Comparison of ENCODE assay signal across 9 mouse cellular contexts in the genomic region with DNA sequence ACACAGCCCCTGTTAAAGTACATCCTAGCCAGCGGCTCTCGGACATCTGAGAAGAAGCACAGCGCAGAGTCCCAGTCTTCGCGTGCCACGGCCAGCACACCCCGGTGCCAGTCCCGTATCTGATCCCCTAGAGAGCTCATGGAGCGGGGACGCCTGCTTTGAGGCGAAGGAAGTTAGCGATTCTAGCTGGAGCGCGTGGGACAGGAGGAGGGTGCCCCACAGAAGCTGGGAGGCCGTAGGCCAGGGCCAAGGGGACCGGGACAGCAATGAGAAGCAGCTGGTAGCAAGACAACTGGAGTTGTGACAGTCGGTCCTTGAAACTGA. TPM values are rescaled to one million over a fixed set of nuclear protein-coding genes. Genes with fewer than 3 reads are reported as not detected.
A peak's percentile ranks its signal among the peaks of the same experiment; 100 is the strongest.
DNase-seq lines count a peak whose midpoint lies in the region; ATAC-seq lines count a peak whose summit lies in the region.
"Had no signal": no experiment of that assay in that cellular context is flagged by ENCODE, and none has a peak within 500 bp of the region (broad histone marks: within the 10 kb centered on the region; RNA-seq: fewer than 3 reads in every experiment).

No protein-coding gene starts in this region.

- no peak overlapping the region for H3K27ac ChIP-seq in liver, embryonic 11.5 days (ENCODE audit: low read depth, low read length)
- H3K27ac ChIP-seq in intestine, embryonic 15.5 days: 0 out of 2 replicates have a peak overlapping the region, but pooled peaks have one; percentile 37
- H3K27ac ChIP-seq in neural tube, embryonic 13.5 days (replicated peaks): no peak overlapping the region

- H3K9ac ChIP-seq in liver, embryonic 11.5 days (ENCODE audit: low read depth, low read length): no peak overlapping the region
- no peak overlapping the region for H3K9ac ChIP-seq in intestine, embryonic 15.5 days
- H3K9ac ChIP-seq in neural tube, embryonic 13.5 days: 0 out of 2 replicates have a peak overlapping the region, but pooled peaks have one; percentile 38

- peak overlapping the region; percentile 59 for H3K4me2 ChIP-seq in liver, embryonic 11.5 days
- H3K4me2 ChIP-seq in intestine, embryonic 15.5 days (replicated peaks): peak overlapping the region; percentile 59
- H3K4me2 ChIP-seq in neural tube, embryonic 13.5 days: peak overlapping the region; percentile 9

- H3K4me3 ChIP-seq in erythroblast, embryonic 14.5 days (replicated peaks): peak overlapping the region; percentile 37
- peak overlapping the region; percentile 10; the same call in 1 of the 2 replicates for H3K4me3 ChIP-seq in liver, embryonic 11.5 days (ENCODE audit: low read depth, low read length)
- peak overlapping the region; percentile 30 for H3K4me3 ChIP-seq in intestine, embryonic 15.5 days (replicated peaks)
- no peak overlapping the region for H3K4me3 ChIP-seq in neural tube, embryonic 13.5 days

- H3K4me1 ChIP-seq in erythroblast, embryonic 14.5 days (ENCODE audit: control insufficient read depth): peaks cover 24% of the 10 kb centered on the region
- H3K4me1 ChIP-seq in liver, embryonic 11.5 days (replicated peaks; ENCODE audit: control insufficient read depth, insufficient read depth, low read length): peaks cover 10% of the 10 kb centered on the region
- H3K4me1 ChIP-seq in intestine, embryonic 15.5 days (replicated peaks): peaks cover 16% of the 10 kb centered on the region; the same call in 1 of the 2 replicates
- peaks cover 10% of the 10 kb centered on the region for H3K4me1 ChIP-seq in neural tube, embryonic 13.5 days (replicated peaks)

- no peaks in the 10 kb centered on the region for H3K9me3 ChIP-seq in erythroblast, embryonic 14.5 days (ENCODE audit: control insufficient read depth, low read length)
- no peaks in the 10 kb centered on the region for H3K9me3 ChIP-seq in liver, embryonic 11.5 days (ENCODE audit: control insufficient read depth, low read length)
- H3K9me3 ChIP-seq in intestine, embryonic 15.5 days: no peaks in the 10 kb centered on the region
- no peaks in the 10 kb centered on the region for H3K9me3 ChIP-seq in neural tube, embryonic 13.5 days

- H3K27me3 ChIP-seq in erythroblast, embryonic 14.5 days (ENCODE audit: control insufficient read depth): peaks cover 14% of the 10 kb centered on the region
- H3K27me3 ChIP-seq in liver, embryonic 11.5 days (replicated peaks; ENCODE audit: control insufficient read depth, insufficient read depth, low read length): peaks cover 10% of the 10 kb centered on the region
- H3K27me3 ChIP-seq in intestine, embryonic 15.5 days (replicated peaks): no peaks in the 10 kb centered on the region
- peaks cover 15% of the 10 kb centered on the region for H3K27me3 ChIP-seq in neural tube, embryonic 13.5 days

- ATAC-seq in erythroblast, adult 5-6 weeks (replicated peaks; ENCODE audit: low FRiP score, poor library complexity, severe bottlenecking): no peak
- no peak; the same call in 1 of the 2 replicates for ATAC-seq in liver, embryonic 11.5 days (replicated peaks; ENCODE audit: low FRiP score)
- peak; percentile 61 for ATAC-seq in intestine, embryonic 15.5 days
- no peak for ATAC-seq in neural tube, embryonic 13.5 days (ENCODE audit: low read depth)
- ATAC-seq: Patski had no signal

- no peak for DNase-seq in liver, embryonic 11.5 days (ENCODE audit: low spot score)
- DNase-seq in liver: no peak
- DNase-seq in left cerebral cortex, adult 9 months (ENCODE audit: low spot score in 2 of 2): no peak
- DNase-seq in left cerebral cortex, postnatal 14 days (ENCODE audit: low spot score in 2 of 2): no peak

- 39% methylated on average over 17 of the region's 17 CpGs for WGBS in liver, embryonic 11.5 days
- WGBS in intestine, embryonic 15.5 days: 46% methylated on average over 17 of the region's 17 CpGs
- WGBS in neural tube, embryonic 13.5 days: 52% methylated on average over 17 of the region's 17 CpGs

- H3K36me3 ChIP-seq in erythroblast, embryonic 14.5 days (ENCODE audit: control insufficient read depth): no peaks in the 10 kb centered on the region
- H3K36me3 ChIP-seq in liver, embryonic 11.5 days (ENCODE audit: control insufficient read depth, insufficient read depth, low read length): no peaks in the 10 kb centered on the region
- H3K36me3 ChIP-seq in intestine, embryonic 15.5 days: no peaks in the 10 kb centered on the region
- H3K36me3 ChIP-seq in neural tube, embryonic 13.5 days: no peaks in the 10 kb centered on the region

- intact Hi-C loops in left cerebral cortex, postnatal 14 days (cut with DNase I): no loop called here

RNA-seq across cellular contexts. Expression of a gene that starts 0.2 kb away (rescaled TPM):
- 0.04 TPM in 1 of 2 replicates, not detected in the other for polyA plus RNA-seq in erythroblast, embryonic 14.5 days (2012)
- not detected in 2 replicates for total RNA-seq in erythroblast, adult 5-6 weeks (2015; ENCODE audit: low replicate concordance)
- not detected in 2 replicates for total RNA-seq in erythroblast, adult 5-6 weeks (2017; ENCODE audit: low replicate concordance)
- 0.69 and 1.0 TPM in 2 replicates for polyA plus RNA-seq in liver, embryonic 11.5 days (2014; fragmentation: Nextera tagmentation; extraction: Ambion mirVana)
- 5.6 and 10.0 TPM in 2 replicates for polyA plus RNA-seq in intestine, embryonic 15.5 days (2015; fragmentation: Nextera tagmentation; extraction: Ambion mirVana)
- not detected in 2 replicates for polyA plus RNA-seq in neural tube, embryonic 13.5 days (2015; fragmentation: Nextera tagmentation; extraction: Ambion mirVana)
- total RNA-seq in left cerebral cortex, postnatal 14 days (2021): not detected
- polyA plus RNA-seq: Patski had no signal

RNA-seq across cellular contexts. Expression of a gene that starts 14.6 kb away (rescaled TPM):
- polyA plus RNA-seq in erythroblast, embryonic 14.5 days (2012): 0.04 TPM in 1 of 2 replicates, not detected in the other
- total RNA-seq in erythroblast, adult 5-6 weeks (2015; ENCODE audit: low replicate concordance): not detected in 2 replicates
- not detected in 2 replicates for total RNA-seq in erythroblast, adult 5-6 weeks (2017; ENCODE audit: low replicate concordance)
- polyA plus RNA-seq in liver, embryonic 11.5 days (2014; fragmentation: Nextera tagmentation; extraction: Ambion mirVana): 0.90 and 1.7 TPM in 2 replicates
- 8.9 and 11.7 TPM in 2 replicates for polyA plus RNA-seq in intestine, embryonic 15.5 days (2015; fragmentation: Nextera tagmentation; extraction: Ambion mirVana)
- not detected in 2 replicates for polyA plus RNA-seq in neural tube, embryonic 13.5 days (2015; fragmentation: Nextera tagmentation; extraction: Ambion mirVana)
- not detected for total RNA-seq in left cerebral cortex, postnatal 14 days (2021)
- polyA plus RNA-seq: Patski had no signal

RNA-seq across cellular contexts. Expression of a gene that starts 40.6 kb away (rescaled TPM):
- polyA plus RNA-seq in erythroblast, embryonic 14.5 days (2012): 0.51 and 0.67 TPM in 2 replicates
- 1.7 and 2.1 TPM in 2 replicates for total RNA-seq in erythroblast, adult 5-6 weeks (2015; ENCODE audit: low replicate concordance)
- total RNA-seq in erythroblast, adult 5-6 weeks (2017; ENCODE audit: low replicate concordance): 0.60 and 1.5 TPM in 2 replicates
- 29.0 and 32.6 TPM in 2 replicates for polyA plus RNA-seq in liver, embryonic 11.5 days (2014; fragmentation: Nextera tagmentation; extraction: Ambion mirVana)
- 48.8 and 50.6 TPM in 2 replicates for polyA plus RNA-seq in intestine, embryonic 15.5 days (2015; fragmentation: Nextera tagmentation; extraction: Ambion mirVana)
- 125 and 134 TPM in 2 replicates for polyA plus RNA-seq in neural tube, embryonic 13.5 days (2015; fragmentation: Nextera tagmentation; extraction: Ambion mirVana)
- total RNA-seq in left cerebral cortex, postnatal 14 days (2021): 100 to 1,000 TPM; 565 to 580 TPM

Comparison
In these comparisons a context has a peak if more than half of its experiments do, and no peak if none do; other contexts are left out.
1. H3K4me2 ChIP-seq: peak in every context shown above with its lines; median percentile 59 in liver, embryonic 11.5 days; 59 in intestine, embryonic 15.5 days; 9 in neural tube, embryonic 13.5 days.
2. RNA of a gene that starts 40.6 kb away (polyA plus RNA-seq): 125 to 134 TPM in neural tube, embryonic 13.5 days, 48.8 to 50.6 TPM in intestine, embryonic 15.5 days and 29.0 to 32.6 TPM in liver, embryonic 11.5 days; 0.51 to 0.67 TPM in erythroblast, embryonic 14.5 days; every median in the first group is over 10 times any median in the second.